Mouse (Mus musculus) kidney, embryonic 16.5 days (tissue): ENCODE data around the gene Tmem120a. TPM values are rescaled to one million over a fixed set of nuclear protein-coding genes. Genes with fewer than 3 reads are reported as not detected.
A peak's percentile ranks its signal among the peaks of the same experiment; 100 is the strongest.

Experiments
- ATAC-seq: fragments of 200-750 bp; cut with Nextera tagmentation; 2 replicates; pipeline ENCODE4 v1.8.0; 2017; ENCODE audit warnings: moderate TSS enrichment; ENCODE audit not compliant: low FRiP score, low TSS enrichment
- H3K27ac ChIP-seq: fragments of 300-500 bp; sonication (generic); 2 replicates; pipeline ENCODE4 v1.5.1; 2014; ENCODE audit warnings: low read length
- H3K27me3 ChIP-seq: fragments of 300-500 bp; sonication (generic); 2 replicates; pipeline ENCODE4 v1.6.1; 2014; ENCODE audit warnings: low read length, control low read depth, mixed read lengths; ENCODE audit not compliant: insufficient read depth
- H3K36me3 ChIP-seq: fragments of 300-500 bp; sonication (generic); 2 replicates; pipeline ENCODE4 v1.6.1; 2014; ENCODE audit warnings: low read length, control low read depth, mixed read lengths; ENCODE audit not compliant: insufficient read depth
- H3K4me1 ChIP-seq: fragments of 300-500 bp; sonication (generic); 2 replicates; pipeline ENCODE4 v1.6.1; 2014; ENCODE audit warnings: low read length, control low read depth, mixed read lengths; ENCODE audit not compliant: insufficient read depth
- H3K4me2 ChIP-seq: fragments of 300-500 bp; sonication (generic); replicated peaks from 2 replicates; pipeline ENCODE4 v1.6.1; 2014; ENCODE audit warnings: low read depth, low read length
- H3K4me3 ChIP-seq: fragments of 300-500 bp; sonication (generic); 2 replicates; pipeline ENCODE4 v1.5.1; 2014; ENCODE audit warnings: mild to moderate bottlenecking, low read length
- H3K9ac ChIP-seq: fragments of 300-500 bp; sonication (generic); replicated peaks from 2 replicates; pipeline ENCODE4 v1.6.1; 2014; ENCODE audit warnings: low read length
- H3K9me3 ChIP-seq: fragments of 300-500 bp; sonication (generic); 2 replicates; pipeline ENCODE4 v1.6.1; 2016; ENCODE audit warnings: low read length, control low read depth
- WGBS: fragments of 180-500 bp; shearing (Covaris S2); extraction: QIAGEN DNeasy Blood & Tissue Kit; methylation state at CpG from one replicate; pipeline ENCODE4 v1.1.7; 2014; 5-methylcytosine and 5-hydroxymethylcytosine counted together
- polyA plus RNA-seq: library from polyadenylated mRNA; unstranded; fragments of >200 nt; fragmentation: Nextera tagmentation; extraction: Ambion mirVana; gene quantifications from 2 replicates; pipeline ENCODE4 v1.2.1, GENCODE M21; 2015

Tmem120a gene
- polyA plus RNA-seq, 1 experiment from 2014 or later: 74.7 TPM

DNA sequence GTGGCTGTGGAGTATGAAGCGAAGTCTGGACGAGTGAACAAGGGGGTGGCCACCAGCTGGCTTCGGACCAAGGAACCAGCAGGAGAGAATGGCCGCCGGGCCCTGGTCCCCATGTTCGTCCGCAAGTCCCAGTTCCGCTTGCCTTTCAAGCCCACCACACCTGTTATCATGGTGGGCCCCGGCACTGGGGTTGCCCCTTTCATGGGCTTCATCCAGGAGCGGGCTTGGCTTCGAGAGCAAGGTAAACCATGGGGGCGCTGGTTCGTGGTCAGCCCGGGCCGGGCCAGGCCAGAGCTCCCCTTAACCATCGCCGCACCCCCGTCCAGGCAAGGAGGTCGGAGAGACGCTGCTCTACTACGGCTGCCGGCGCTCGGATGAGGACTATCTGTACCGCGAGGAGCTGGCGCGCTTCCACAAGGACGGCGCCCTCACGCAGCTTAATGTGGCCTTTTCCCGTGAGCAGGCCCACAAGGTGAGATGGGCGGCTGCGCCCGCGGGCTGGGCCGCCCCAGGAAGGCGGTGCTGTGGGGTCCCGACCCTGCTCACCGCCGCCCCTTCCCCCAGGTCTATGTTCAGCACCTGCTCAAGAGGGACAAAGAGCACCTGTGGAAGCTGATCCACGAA lies 10.1 kb downstream of the Tmem120a start:
- Histone ChIP-seq H3K9me3 (no peaks in the 10 kb centered on the region), H3K36me3 (peaks cover 77% of the 10 kb centered on the region), H3K4me2 (no peak overlapping the region), H3K4me3 (no peak overlapping the region), H3K27ac (no peak overlapping the region), H3K9ac (no peak overlapping the region), H3K27me3 (no peaks in the 10 kb centered on the region), H3K4me1 (no peaks in the 10 kb centered on the region)
- 93% methylated on average over 42 of the region's 42 CpGs for WGBS
- no peak for ATAC-seq

GRCm38 (mm10) chr5:135733071-135733470 lies 11.2 kb downstream of the Tmem120a start:
- no peak overlapping the region for H3K9ac ChIP-seq
- no peak overlapping the region for H3K27ac ChIP-seq
- H3K27me3 ChIP-seq: no peaks in the 10 kb centered on the region
- no peak overlapping the region for H3K4me3 ChIP-seq
- no peaks in the 10 kb centered on the region for H3K9me3 ChIP-seq
- no peaks in the 10 kb centered on the region for H3K4me1 ChIP-seq
- WGBS: 83% methylated on average over 4 of the region's 4 CpGs
- H3K36me3 ChIP-seq: peaks cover 80% of the 10 kb centered on the region
- no peak overlapping the region for H3K4me2 ChIP-seq
- no peak for ATAC-seq

GRCm38 (mm10) chr5:135731322-135731721 lies 12.9 kb downstream of the Tmem120a start:
- H3K4me2 ChIP-seq: no peak overlapping the region
- no peaks in the 10 kb centered on the region for H3K27me3 ChIP-seq
- H3K4me1 ChIP-seq: no peaks in the 10 kb centered on the region
- H3K36me3 ChIP-seq: peaks cover 74% of the 10 kb centered on the region
- H3K9ac ChIP-seq: no peak overlapping the region
- H3K9me3 ChIP-seq: no peaks in the 10 kb centered on the region
- 91% methylated on average over 16 of the region's 16 CpGs for WGBS
- no peak overlapping the region for H3K27ac ChIP-seq
- ATAC-seq: no peak
- H3K4me3 ChIP-seq: no peak overlapping the region

GRCm38 (mm10) chr5:135730916-135731315 lies 13.3 kb downstream of the Tmem120a start:
- H3K27me3 ChIP-seq: no peaks in the 10 kb centered on the region
- 94% methylated on average over 10 of the region's 10 CpGs for WGBS
- no peaks in the 10 kb centered on the region for H3K9me3 ChIP-seq
- no peak overlapping the region for H3K4me2 ChIP-seq
- no peak overlapping the region for H3K4me3 ChIP-seq
- H3K27ac ChIP-seq: no peak overlapping the region
- H3K4me1 ChIP-seq: peaks cover 2% of the 10 kb centered on the region
- peaks cover 69% of the 10 kb centered on the region for H3K36me3 ChIP-seq
- ATAC-seq: no peak
- H3K9ac ChIP-seq: no peak overlapping the region

DNA sequence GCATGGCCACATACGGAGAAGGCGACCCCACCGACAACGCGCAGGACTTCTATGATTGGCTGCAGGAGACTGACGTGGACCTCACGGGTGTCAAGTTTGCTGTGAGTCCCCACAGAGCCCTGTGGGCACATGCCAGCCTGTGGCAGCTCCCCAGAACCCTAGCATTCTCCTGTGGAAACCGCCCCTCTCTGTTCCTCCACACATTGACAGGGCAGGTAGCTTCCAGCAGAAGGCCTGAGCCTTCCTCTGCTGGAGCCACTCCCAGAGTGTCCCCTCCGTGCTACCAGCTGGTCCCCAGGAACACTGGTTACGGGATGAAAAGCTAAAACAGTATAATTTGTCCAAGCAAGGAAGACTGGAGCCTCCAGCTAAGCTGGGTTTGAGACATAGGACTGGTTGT lies 14.0 kb downstream of the Tmem120a start:
- peaks cover 9% of the 10 kb centered on the region for H3K4me1 ChIP-seq
- no peak overlapping the region for H3K4me3 ChIP-seq
- H3K9ac ChIP-seq: no peak overlapping the region
- no peak overlapping the region for H3K4me2 ChIP-seq
- no peak for ATAC-seq
- H3K27ac ChIP-seq: no peak overlapping the region
- WGBS: 93% methylated on average over 10 of the region's 10 CpGs
- peaks cover 64% of the 10 kb centered on the region for H3K36me3 ChIP-seq
- no peaks in the 10 kb centered on the region for H3K9me3 ChIP-seq
- H3K27me3 ChIP-seq: no peaks in the 10 kb centered on the region

- H3K27me3 ChIP-seq: no peaks in the 10 kb centered on the region
- H3K36me3 ChIP-seq: peaks cover 55% of the 10 kb centered on the region
- H3K4me3 ChIP-seq: no peak overlapping the region
- H3K9me3 ChIP-seq: no peaks in the 10 kb centered on the region
- no peak overlapping the region for H3K9ac ChIP-seq
- no peak overlapping the region for H3K27ac ChIP-seq
- H3K4me2 ChIP-seq: no peak overlapping the region
- no peak for ATAC-seq
- WGBS: 92% methylated on average over 13 of the region's 13 CpGs
- H3K4me1 ChIP-seq: peaks cover 18% of the 10 kb centered on the region
Observed at GRCm38 (mm10) chr5:135729351-135729750, 14.9 kb downstream of the Tmem120a start.

- Histone ChIP-seq H3K9me3 (no peaks in the 10 kb centered on the region), H3K36me3 (peaks cover 45% of the 10 kb centered on the region), H3K27ac (no peak overlapping the region), H3K4me3 (no peak overlapping the region), H3K9ac (no peak overlapping the region), H3K4me1 (peaks cover 26% of the 10 kb centered on the region), H3K27me3 (no peaks in the 10 kb centered on the region), H3K4me2 (no peak overlapping the region)
- WGBS: 89% methylated on average over 13 of the region's 13 CpGs
- ATAC-seq: no peak
Observed at GRCm38 (mm10) chr5:135728361-135728760, 15.9 kb downstream of the Tmem120a start.

DNA sequence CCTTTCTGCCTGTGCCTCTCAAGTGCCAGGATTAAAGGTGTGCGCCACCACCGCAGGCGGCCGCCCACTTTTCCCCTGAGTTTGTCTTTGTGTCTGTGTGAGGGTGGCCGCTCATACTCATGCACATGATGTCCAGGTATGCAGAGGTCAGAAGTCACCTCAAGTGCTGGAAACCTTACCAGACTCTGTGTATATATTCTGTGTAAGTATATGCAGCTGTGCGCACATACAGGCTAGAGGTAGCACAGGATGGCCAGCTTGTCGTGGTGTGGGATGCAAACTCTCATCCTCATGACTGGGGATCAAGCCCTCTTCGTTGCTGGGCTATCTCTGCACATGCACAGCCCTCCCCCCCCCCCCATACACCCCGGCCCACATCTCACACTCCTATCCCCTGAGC lies 16.4 kb downstream of the Tmem120a start:
- Histone ChIP-seq H3K9ac (no peak overlapping the region), H3K36me3 (peaks cover 40% of the 10 kb centered on the region), H3K27me3 (no peaks in the 10 kb centered on the region), H3K4me2 (no peak overlapping the region), H3K9me3 (no peaks in the 10 kb centered on the region), H3K4me3 (no peak overlapping the region), H3K27ac (no peak overlapping the region), H3K4me1 (peaks cover 30% of the 10 kb centered on the region)
- no peak for ATAC-seq
- 91% methylated on average over 9 of the region's 9 CpGs for WGBS

DNA sequence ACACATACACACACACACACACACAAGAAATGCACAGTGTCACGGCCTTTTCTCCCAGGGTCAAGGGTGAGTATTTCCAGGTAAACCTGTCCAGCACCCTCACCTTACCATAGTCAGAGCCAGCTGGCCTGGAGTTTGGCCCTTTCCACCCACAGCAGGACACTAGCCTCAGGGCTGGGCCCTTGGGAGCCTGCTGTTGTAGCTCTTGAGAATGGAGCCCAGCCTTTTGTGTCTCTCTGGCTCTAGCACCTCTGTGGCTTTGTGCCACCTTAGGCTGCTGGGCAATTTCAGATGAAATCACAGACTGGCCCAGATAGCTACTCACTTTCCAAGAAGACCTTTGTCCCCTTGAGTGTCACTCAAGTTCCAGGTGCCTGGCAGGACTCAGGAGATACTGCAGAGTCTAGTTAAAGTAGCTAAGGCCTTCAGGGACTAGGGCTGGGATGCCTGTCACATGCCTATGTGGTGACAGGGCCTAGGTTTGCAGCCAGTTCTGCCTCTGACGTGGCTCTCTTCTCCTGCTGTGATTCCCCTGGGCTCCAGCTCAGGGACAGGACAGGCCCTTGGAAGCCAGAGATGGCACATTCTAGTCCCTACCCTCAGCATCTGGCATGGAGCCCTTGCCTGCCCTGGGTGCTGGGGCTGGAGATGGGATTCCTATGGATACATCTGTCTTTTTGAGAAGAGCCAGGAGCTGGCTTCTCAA lies 17.5 kb downstream of the Tmem120a start:
- Histone ChIP-seq H3K27ac (0 out of 2 replicates have a peak overlapping the region, but pooled peaks have one; percentile 2), H3K36me3 (peaks cover 29% of the 10 kb centered on the region), H3K27me3 (no peaks in the 10 kb centered on the region), H3K4me3 (no peak overlapping the region), H3K4me1 (peaks cover 30% of the 10 kb centered on the region), H3K9me3 (no peaks in the 10 kb centered on the region), H3K9ac (0 out of 2 replicates have a peak overlapping the region, but pooled peaks have one; percentile 23), H3K4me2 (no peak overlapping the region)
- 88% methylated on average over 2 of the region's 2 CpGs for WGBS
- no peak for ATAC-seq

DNA sequence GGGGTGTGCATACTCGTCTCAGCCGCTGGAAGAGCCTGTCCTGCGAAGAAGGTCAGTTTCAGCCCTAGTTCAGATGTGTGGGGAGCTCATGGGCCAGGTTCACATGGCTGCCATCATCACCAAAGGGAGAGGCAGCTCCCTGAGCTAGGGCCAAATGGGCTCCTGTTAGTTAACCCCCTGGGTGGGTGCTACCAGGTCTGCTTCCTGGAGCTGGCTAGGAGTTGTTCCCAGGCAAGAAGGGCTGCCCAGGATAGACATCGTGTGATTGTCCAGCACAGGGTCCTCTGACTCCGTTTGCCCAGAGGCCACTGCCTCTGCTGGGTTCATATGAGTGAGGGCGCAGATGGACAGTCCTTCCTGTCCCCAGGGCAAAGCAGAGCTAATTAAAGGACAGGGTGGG lies 18.3 kb downstream of the Tmem120a start:
- H3K9ac ChIP-seq: 0 out of 2 replicates have a peak overlapping the region, but pooled peaks have one; percentile 32
- peak overlapping the region; percentile 28 for H3K4me2 ChIP-seq
- 0 out of 2 replicates have a peak overlapping the region, but pooled peaks have one; percentile 69 for H3K27ac ChIP-seq
- peaks cover 22% of the 10 kb centered on the region for H3K36me3 ChIP-seq
- ATAC-seq: no peak
- no peaks in the 10 kb centered on the region for H3K9me3 ChIP-seq
- no peaks in the 10 kb centered on the region for H3K27me3 ChIP-seq
- H3K4me3 ChIP-seq: peak overlapping the region; percentile 21
- WGBS: 38% methylated on average over 6 of the region's 6 CpGs
- H3K4me1 ChIP-seq: peaks cover 30% of the 10 kb centered on the region
